Mouse (Mus musculus) neural tube, embryonic 10.5 days (tissue): ENCODE results near the gene Gm5475.

ENCODE experiments used
- DNase-seq: peaks from one replicate; pipeline ENCODE4 v3.0.0-alpha.2; 2017; ENCODE audit warnings: low spot score; ENCODE audit errors: extremely low spot score

The Gm5475 gene

DNA sequence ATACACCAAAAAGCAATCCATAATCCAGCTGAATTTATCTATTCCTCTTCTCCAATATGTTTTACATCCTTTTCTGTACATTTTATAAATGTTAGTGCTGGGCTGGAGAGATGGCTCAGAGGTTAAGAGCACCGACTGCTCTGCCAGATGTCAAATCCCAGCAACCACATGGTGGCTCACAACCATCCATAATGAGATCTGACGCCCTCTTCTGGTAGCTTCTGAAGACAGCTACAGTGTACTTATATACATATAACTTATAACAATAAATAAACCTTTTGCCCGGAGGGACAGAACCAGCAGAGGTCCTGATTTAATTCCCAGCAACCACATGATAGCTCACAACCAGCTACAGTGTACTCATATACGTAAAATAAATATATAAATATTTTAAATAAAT, 26.6 kb downstream of the Gm5475 start:
- DNase-seq: no peak

DNA sequence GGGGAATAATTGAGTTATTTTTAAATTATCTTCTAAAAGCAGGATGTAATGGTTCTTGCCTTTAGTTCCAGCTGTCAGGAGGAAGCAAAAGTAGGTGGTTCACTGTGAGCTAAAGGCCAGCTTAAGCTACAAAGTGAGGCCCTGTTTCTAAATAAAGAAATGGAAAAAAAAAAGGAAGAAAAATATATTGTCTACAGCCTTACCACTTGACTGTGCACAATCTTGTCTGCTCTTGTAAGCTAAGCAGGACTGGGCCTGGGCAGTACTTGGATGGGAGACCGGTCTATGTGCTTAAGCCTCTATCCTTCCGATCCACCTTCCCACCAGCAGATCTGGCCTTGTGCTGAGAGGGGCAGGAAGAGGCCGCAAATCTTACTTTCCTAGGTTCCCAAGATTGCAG, 27.5 kb downstream of the Gm5475 start:
- no peak for DNase-seq

DNA sequence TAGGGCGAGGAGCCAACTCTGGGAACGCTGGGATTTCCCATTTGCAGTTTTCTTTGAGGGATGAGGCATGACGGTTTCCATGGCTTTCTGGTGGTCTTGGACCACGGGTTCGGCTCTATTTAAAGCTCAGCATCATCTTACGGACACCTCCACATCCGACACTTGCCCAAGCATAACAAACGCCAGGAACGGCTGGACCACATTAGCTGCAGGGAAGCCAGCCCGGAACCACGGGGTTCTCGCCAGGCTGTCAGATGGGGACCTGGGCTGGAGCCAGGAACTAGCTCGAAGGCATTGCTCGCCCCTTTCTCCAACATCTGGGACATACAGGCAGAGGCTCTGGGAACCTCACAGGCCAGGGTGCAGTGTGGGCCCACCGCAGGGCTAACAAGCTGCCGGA, 29.3 kb downstream of the Gm5475 start:
- DNase-seq: no peak

DNA sequence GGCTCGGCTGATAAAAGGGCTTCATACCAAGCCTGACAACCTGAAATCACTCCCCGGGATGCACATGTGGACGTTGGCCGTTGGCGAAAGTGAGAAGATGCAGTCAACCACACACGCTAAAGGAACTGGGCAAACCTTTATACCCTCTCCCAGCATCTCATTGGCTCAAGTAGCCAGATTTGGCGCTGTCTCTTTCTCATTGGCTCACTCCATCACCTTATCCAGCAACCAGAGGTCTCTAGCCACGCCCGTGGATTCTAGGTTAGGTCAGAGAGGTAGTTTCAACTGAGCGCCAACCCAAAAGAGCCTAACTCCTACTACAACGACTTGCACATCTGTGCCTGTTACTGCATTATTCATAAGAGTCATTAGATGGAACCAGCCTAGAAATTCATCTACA, 30.5 kb downstream of the Gm5475 start:
- DNase-seq: no peak

DNA sequence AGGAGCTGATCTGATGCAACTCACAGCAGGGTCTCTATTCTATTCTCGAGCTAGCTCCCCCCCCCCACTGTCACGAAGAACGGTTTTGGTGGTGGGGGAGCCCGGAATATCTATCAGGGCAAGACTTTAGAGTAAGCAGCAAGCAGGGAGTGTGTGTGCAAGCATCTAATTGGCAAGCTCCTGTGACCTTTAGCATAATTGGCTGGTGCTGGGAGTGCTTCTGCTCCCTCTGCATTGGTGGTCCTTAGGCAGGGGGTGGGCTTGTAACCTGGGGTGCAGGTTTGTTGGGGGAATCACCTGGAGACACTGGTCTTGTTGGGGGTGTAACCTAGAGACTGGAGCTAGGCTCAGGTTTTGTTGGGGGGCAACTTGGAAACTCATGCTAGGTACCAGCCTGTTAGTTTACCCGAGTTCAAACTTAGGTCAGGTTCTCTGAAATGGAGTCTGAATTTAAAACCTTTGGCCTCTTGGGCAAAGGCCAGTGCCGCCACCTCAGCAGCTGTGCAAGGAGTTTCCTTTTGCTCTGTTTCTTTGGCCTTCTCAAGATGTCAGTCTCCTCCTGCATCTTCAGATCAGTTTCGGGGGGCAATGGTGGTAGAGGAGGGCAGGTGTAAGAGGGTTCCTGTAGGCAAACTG, 34.5 kb downstream of the Gm5475 start:
- no peak for DNase-seq

DNA sequence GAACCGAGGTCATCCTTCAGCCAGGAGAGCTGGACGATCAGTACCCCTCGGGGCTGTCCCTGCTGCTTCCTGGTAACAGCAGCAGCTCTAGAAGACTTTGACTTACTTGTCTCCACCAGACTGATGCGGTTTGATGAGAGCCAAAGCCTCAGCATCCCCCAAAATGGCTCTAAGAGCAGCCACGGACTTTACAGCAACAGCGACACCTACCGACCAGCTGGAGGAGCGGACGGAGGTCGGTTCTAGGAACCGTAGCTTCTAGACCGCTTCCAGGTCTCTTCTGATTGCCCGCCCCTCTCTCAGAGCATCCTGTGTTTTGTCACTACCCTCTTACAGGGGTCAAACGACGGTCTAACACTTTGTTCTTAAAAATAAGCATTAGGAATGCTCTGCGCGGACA, 35.4 kb downstream of the Gm5475 start:
- peak; percentile 83 for DNase-seq

DNA sequence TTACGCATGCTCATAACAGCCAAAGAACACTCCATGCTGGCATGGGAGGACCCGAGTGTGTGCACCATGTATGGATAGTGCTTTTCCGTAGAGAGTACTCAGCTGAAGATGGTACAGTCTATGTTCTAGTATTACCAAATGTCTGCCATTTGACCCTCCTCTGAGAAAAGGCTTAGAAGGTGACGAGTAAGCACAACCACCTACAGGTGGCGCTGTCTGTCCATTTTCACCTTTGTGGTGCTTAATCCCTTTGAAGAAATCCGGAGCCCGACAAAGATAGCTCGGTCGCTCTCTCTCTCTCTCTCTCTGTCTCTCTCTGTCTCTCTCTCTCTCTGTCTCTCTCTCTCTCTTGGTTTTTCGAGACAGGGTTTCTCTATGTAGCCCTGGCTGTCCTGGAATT, 36.1 kb downstream of the Gm5475 start:
- peak; percentile 56 for DNase-seq

DNA sequence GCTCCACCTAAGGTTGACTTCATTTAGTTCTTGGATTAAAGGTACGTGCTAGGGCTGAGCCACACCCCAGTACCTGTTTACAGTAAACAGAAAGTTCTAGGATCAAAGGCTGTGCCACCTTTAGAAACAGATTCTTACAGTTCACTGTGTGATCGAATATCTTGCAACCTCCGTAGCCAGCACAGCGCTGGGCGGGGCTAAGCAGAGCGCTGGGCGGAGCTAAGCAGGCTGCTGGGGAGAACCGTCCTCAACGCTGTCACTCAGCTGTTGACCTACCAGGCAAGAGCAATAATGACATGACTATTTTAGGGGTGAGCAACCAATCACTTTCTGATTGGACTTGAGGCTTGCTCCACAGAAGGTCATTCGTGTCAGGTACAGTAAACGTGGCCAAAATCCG, 39.0 kb downstream of the Gm5475 start:
- no peak for DNase-seq

DNA sequence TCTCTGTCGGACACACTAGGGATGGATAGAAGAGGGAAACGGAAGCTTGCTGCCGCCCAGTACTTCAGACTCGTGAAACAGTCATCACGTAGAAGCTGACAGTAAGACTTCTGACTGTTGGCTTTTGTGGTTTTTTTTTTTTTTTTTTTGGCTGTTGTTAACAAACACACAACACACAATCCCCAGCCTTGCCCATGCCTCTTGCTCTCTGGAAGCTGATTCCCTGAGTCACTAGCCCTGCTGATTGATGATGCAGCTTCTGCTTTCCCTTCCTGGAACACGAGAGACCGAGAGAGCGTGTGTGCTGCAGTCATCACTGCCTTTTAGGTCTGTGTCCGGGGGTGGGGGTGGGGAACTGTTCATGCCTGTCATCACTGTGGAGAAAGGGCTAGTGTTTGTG, 39.7 kb downstream of the Gm5475 start:
- DNase-seq: no peak

DNA sequence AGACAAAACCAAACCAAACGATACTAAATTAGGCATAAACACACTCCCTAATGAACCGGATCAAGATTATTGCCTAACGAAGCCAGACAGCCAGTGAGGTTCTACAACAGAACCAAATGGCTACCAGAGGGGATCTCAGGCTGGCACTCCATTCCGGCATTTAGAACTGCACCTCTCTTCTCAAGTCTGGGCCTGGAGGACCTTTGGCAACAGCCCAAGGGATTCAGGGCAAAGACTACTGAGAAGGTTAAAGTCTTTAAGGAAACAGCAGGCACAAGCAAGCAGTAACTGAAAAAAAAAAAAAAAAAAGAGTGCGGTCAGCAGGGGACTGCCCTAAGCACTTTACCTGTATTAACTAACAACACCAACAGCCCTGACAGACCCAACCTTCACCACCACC, 40.1 kb downstream of the Gm5475 start:
- DNase-seq: no peak

DNA sequence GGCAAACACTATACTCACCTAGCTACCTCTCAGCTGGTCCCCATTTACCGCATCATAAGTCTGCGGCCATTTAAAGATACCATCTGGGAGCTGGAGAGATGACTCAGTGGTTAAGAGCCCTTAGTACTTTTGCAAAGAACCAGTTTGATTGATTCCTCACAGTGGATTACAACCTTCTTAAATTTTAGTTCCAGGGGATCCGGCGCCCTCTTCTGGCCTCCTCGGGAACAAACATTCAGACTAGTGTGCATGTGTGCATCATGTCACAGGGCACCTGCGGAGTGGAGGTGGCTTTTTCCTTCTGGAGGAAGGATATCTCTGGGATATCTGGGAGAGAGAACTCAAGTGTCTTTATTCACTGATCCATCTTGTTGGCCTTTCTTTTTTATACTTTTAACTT, 41.8 kb downstream of the Gm5475 start:
- DNase-seq: peak; percentile 59

DNA sequence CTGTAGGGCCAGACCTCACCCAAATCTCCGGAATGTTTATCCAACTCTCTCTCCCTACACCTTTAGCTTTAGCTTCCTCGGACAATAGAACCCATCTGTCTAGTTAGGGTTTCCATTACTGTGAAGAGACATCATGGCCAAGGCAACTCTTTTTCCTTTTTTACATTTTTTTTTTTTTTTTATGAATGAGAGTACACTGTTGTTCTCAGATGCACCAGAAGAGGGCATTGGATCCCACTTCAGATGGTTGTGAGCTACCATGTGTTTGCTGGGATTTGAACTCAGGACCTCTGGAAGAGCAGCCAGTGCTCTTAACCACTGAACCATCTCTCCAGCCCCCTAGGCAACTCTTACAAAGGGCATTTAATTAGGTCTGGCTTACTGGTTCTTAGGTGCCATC, 43.5 kb downstream of the Gm5475 start:
- no peak for DNase-seq

DNA sequence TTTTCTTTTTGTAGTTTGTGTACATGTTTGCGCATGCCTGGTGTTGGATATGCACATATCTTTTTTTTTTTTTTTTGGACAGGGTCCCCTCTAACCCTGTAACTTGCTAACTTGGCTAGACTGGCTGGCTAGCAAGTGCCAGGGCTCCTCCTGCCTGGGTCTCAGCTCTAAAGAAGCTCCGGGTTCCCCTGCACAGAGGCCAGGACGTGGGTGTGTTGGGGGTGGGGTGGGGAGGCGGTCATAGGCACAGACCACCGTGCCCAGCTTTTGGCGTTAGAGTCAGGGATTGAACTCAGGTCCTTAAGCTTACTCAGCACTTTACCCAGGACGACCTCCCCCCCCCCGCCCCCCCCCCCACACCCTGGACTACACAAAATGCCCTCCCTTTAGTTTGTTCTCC, 45.8 kb downstream of the Gm5475 start:
- DNase-seq: no peak

DNA sequence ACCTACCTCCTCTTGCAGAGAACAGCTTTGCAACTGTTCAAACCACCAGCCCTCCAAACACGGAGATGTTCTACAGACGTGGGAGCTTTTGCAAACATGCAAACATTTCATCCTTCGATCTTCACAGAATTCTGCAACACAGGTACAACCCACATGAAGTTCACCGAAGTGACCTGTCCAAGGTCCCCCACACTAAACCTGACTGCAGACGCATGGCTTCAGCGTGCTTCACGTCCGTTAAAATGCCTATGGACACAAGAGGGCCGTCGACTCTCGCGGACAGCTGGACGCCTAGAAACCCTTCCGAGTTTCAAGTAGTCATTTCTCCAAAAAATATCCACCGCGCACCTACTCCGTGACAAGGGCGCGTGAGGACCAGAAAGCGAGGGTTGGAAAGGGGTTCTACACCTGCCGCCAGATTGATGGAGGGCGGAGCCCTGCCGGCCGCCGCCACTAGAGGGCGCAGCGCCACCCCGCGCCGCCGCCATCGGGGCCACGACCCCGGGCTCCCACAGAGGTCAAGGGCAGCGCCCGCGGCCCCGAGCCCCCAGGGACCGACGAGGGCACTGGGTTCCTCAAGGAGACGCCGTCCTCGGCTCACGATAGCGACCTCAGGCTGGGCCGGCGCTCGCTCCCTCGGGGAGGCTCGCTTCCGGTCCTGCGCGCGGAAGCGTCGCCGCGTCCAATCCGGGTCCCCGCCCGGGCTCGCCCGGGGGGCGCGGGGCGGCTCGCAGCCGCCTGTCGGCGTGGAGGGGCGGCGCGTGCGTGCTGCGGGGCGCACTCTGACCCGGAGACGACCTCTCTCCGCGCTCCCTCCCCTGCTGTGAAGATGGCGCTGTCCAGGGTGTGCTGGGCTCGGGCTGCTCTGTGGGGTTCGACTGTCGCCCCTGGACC, 46.6 kb downstream of the Gm5475 start, which contains the start of gene Letmd1:
Gene Letmd1, plus strand, starts transcription at position 729 of the 894 bp plus-strand sequence.
- peak; percentile 83 for DNase-seq

DNA sequence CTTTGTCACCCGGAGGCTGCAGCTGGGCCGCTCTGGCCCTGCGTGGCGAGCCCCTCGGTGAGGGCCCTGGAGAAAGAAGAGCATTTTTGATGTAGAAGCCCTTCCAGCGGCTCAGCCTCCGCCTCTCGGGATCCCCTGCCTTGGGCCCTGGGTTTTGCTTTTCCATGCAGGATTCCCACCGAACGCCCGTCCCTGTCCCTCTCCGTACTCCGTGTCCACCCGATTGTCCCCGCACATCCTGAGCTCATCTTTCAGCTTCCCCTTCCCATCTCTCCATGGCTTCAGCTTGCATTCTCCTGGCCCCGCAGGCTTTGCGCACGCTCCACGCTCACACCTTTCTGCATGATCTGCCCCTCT, 47.2 kb downstream of the Gm5475 start:
- no peak for DNase-seq

DNA sequence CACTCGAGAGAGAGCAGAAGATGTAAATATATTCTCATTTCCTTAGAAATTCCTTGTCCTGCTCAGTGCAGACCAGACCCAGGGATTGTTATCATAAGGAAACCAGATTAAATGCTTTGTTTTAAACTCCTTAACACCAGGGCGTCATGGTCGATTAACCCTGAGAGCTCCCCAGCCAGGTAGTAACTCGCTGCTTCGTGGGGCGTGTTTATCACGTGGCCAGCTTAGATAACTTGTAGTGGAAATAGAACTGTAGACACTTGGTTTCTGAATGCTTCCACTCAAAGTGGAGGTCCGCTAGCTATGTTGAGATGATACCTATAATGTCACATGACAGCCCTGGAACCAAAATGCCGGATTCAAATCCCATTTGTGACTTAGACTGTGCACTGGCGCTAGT, 48.1 kb downstream of the Gm5475 start:
- no peak for DNase-seq

DNA sequence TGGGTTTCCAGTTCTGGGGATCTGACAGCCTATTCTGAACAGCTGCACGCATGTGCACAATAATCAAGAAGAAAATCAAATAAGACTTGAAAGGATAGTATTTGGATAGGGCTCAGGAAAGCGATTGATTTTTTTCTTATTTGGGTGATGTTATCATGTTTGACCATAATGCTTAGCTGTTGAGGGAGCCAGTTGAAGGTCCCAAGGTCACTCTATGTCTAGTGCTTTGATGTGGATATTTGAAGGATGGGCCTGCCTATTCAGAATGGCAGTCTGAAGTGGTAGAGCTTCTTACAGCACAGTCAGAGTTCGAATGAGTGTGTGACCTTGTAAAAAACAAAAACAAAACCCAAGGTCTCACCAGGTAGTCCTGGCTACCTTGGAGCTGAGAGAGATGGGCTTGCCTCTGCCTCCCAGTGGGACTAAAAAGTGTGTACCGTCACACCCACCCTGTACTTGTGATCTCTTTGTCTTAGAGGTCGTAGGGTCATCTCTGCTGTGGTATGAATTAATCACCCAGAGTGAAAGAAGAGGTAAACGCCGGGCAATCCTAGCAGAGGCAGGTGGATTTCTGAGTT, 52.1 kb downstream of the Gm5475 start:
- DNase-seq: no peak
